Mouse (Mus musculus): Measurements from ENCODE around the gene Ggt1. TPM values are rescaled to one million over a fixed set of nuclear protein-coding genes. Genes with fewer than 3 reads are reported as not detected.
"Not testable (repeated sequence)": the region's sequence is repeated elsewhere in the genome, so short reads cannot be mapped to it uniquely, and the experiment has no call there.

Gene Ggt1
- polyA plus RNA-seq, 1 experiment from 2014 or later: 3.1 TPM

DNA sequence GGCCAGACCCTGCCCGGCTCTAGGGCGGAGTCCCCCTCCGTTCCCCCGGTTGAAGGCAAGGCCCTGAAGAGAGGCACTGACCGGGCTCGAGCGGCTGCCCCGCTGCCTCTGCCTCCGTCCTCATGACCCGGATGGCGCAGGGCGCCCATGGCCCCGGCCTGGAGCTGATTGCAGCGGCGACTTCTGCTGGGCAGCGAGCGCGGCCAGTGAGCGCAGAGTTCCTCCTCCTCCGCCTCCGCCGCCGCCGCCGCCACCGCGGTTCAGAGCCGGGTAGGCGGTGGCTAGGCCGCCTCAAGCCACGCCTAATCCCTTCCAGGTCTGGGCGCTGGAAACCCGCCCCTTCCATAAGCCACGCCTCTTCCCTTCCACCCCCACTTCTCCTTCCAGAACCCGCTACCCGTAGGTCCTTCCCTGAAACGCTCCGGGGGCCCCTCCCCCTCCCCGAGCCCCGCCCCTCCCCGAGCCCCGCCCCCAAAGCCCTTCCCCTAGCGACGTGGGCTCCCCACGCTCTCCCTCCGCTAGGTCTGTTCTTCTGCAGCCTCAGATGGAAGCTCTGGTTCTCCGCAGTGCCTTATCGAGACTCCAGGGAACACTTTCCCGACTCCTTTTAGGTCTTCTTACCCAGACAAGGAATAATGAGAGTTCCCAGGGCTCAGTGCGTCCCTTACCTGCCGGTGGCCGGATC lies 44.2 kb upstream of the Ggt1 start, which contains the start of gene Snrpd3:
Snrpd3 (plus strand) TSS at position 479 of the 685 bp plus-strand sequence.
- Histone ChIP-seq H3K4me3 (ENCODE audit: low read depth, low read length) (peak within 1 kb of the TSS; percentile 89), H3K4me2 (ENCODE audit: low read depth) (peak within 1 kb of the TSS; percentile 92), H3K4me1 (ENCODE audit: control insufficient read depth, insufficient read depth, low read length) (peaks cover 18% of the 10 kb centered on the region), H3K9ac (ENCODE audit: low read length) (peak within 1 kb of the TSS; percentile 86), H3K36me3 (ENCODE audit: control insufficient read depth, insufficient read depth, low read length) (peaks cover 4% of the 10 kb centered on the region), H3K27ac (ENCODE audit: low read depth, low read length) (peak within 1 kb of the TSS; percentile 94), H3K27me3 (ENCODE audit: control insufficient read depth, insufficient read depth, low read length) (no peaks in the 10 kb centered on the region), H3K9me3 (ENCODE audit: control insufficient read depth, low read length) (no peaks in the 10 kb centered on the region)
- ATAC-seq (ENCODE audit: insufficient read depth, low FRiP score, low TSS enrichment): peak; percentile 93
- WGBS: under 1% methylated on average over 40 of the region's 52 CpGs
- DNase-seq (ENCODE audit: low spot score): peak; percentile 96

DNA sequence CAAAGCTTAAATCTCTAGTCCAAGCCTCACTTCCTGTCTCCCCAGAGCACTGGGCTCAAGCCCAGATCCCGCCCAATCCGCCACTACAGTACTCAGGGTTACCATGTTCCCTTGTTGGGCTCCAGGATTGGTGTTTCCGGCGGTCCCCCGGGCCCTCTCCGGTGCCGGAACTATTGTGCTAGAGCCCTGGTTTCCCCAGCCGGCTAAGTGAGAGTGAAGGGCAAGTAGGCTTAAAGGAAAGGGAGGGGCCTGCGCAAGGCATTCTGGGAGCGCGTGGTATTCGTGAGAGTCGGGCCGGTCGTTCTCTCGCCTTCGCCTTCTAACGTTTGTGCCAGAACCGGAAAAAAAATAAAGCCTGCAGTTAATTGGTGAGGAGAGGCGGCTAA lies 43.7 kb upstream of the Ggt1 start, which contains the start of gene Gucd1:
Gucd1 (minus strand) TSS at position 215 of the 386 bp plus-strand sequence.
- Histone ChIP-seq H3K9ac (ENCODE audit: low read length) (peak within 1 kb of the TSS; percentile 86), H3K4me2 (ENCODE audit: low read depth) (peak within 1 kb of the TSS; percentile 92), H3K27ac (ENCODE audit: low read depth, low read length) (peak within 1 kb of the TSS; percentile 94), H3K4me1 (ENCODE audit: control insufficient read depth, insufficient read depth, low read length) (peaks cover 18% of the 10 kb centered on the region), H3K4me3 (ENCODE audit: low read depth, low read length) (peak within 1 kb of the TSS; percentile 89), H3K36me3 (ENCODE audit: control insufficient read depth, insufficient read depth, low read length) (peaks cover 4% of the 10 kb centered on the region), H3K9me3 (ENCODE audit: control insufficient read depth, low read length) (no peaks in the 10 kb centered on the region), H3K27me3 (ENCODE audit: control insufficient read depth, insufficient read depth, low read length) (no peaks in the 10 kb centered on the region)
- ATAC-seq (ENCODE audit: insufficient read depth, low FRiP score, low TSS enrichment) (peak; percentile 89), DNase-seq (ENCODE audit: low spot score) (peak; percentile 97)
- WGBS: under 1% methylated on average over 20 of the region's 20 CpGs

DNA sequence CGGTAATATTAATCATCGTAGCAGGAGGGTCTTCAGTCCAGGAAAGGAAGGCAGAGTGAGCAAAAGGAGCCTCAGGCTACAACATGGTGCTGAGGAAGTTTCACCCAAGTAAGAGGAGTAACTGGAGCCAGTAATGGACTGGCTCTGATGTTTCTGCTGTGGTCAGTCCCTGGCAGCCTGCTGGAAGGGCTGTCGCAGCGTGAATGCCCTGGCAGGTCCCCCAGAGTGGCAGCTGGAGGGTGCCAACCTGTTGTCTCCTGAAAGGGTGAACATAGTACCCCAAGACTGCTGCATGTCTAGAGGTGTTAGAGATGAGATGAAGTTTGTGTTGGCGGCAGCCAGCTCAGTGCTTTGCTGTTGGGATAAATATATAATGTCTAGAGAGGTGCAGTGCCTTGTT lies 40.8 kb upstream of the Ggt1 start:
- Histone ChIP-seq H3K9ac (ENCODE audit: low read length) (no peak overlapping the region), H3K4me2 (ENCODE audit: low read depth) (no peak overlapping the region), H3K27me3 (ENCODE audit: control insufficient read depth, insufficient read depth, low read length) (no peaks in the 10 kb centered on the region), H3K4me3 (ENCODE audit: low read depth, low read length) (no peak overlapping the region), H3K9me3 (ENCODE audit: control insufficient read depth, low read length) (no peaks in the 10 kb centered on the region), H3K27ac (ENCODE audit: low read depth, low read length) (no peak overlapping the region), H3K36me3 (ENCODE audit: control insufficient read depth, insufficient read depth, low read length) (peaks cover 7% of the 10 kb centered on the region), H3K4me1 (ENCODE audit: control insufficient read depth, insufficient read depth, low read length) (peaks cover 18% of the 10 kb centered on the region)
- WGBS: 91% methylated on average over 5 of the region's 5 CpGs
- ATAC-seq (ENCODE audit: insufficient read depth, low FRiP score, low TSS enrichment) (no peak), DNase-seq (ENCODE audit: low spot score) (no peak)

DNA sequence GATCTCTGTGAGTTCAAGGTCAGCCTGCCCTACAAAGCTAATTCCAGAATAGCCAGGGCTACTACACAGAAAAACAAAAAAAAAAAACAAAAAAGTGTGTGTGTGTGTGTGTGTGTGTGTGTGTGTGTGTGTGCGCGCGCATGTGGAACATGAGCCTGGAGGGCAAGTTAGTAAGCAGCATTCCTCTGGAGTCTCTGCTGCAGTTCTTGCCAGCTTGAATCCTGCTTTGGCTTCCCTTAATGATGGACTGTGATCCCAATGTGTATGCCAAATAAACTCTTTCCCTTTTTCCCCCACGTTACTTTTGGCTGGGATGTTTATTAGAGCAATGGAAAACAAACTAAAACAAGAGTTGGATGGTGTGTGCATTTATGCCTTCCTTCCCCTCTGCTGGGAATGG lies 39.8 kb upstream of the Ggt1 start:
- Histone ChIP-seq H3K4me3 (ENCODE audit: low read depth, low read length) (no peak overlapping the region), H3K4me1 (ENCODE audit: control insufficient read depth, insufficient read depth, low read length) (peaks cover 10% of the 10 kb centered on the region), H3K4me2 (ENCODE audit: low read depth) (no peak overlapping the region), H3K27ac (ENCODE audit: low read depth, low read length) (no peak overlapping the region), H3K9ac (ENCODE audit: low read length) (no peak overlapping the region), H3K36me3 (ENCODE audit: control insufficient read depth, insufficient read depth, low read length) (peaks cover 10% of the 10 kb centered on the region), H3K9me3 (ENCODE audit: control insufficient read depth, low read length) (no peaks in the 10 kb centered on the region), H3K27me3 (ENCODE audit: control insufficient read depth, insufficient read depth, low read length) (no peaks in the 10 kb centered on the region)
- ATAC-seq (ENCODE audit: insufficient read depth, low FRiP score, low TSS enrichment) (no peak), DNase-seq (ENCODE audit: low spot score) (no peak)
- WGBS: 94% methylated on average over 4 of the region's 4 CpGs

DNA sequence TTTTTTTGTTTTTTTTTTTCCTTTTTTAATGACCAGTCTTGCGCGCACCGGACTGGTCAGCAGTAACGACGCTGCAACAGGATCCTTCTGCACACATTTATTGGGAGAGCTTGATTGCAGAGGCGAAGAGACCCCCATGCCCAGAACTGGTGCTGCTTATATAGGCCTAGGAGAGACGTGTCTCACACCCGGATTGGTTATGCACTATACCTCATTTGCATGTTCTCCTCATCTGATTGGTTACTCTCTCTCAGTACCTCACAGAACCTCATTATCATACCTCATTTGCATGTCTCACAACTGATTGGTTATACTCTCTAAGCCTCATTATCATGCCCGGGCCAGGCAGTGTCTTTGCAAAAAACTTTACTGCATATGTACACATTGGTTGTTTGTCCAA lies 36.0 kb upstream of the Ggt1 start:
- H3K36me3 ChIP-seq (ENCODE audit: control insufficient read depth, insufficient read depth, low read length): peaks cover 10% of the 10 kb centered on the region
- not testable (repeated sequence) for ATAC-seq (ENCODE audit: insufficient read depth, low FRiP score, low TSS enrichment); H3K4me1 ChIP-seq (ENCODE audit: control insufficient read depth, insufficient read depth, low read length); DNase-seq (ENCODE audit: low spot score); H3K4me2 ChIP-seq (ENCODE audit: low read depth); H3K9me3 ChIP-seq (ENCODE audit: control insufficient read depth, low read length); H3K9ac ChIP-seq (ENCODE audit: low read length); H3K27me3 ChIP-seq (ENCODE audit: control insufficient read depth, insufficient read depth, low read length); H3K27ac ChIP-seq (ENCODE audit: low read depth, low read length); H3K4me3 ChIP-seq (ENCODE audit: low read depth, low read length)
- 95% methylated on average over 9 of the region's 9 CpGs for WGBS

DNA sequence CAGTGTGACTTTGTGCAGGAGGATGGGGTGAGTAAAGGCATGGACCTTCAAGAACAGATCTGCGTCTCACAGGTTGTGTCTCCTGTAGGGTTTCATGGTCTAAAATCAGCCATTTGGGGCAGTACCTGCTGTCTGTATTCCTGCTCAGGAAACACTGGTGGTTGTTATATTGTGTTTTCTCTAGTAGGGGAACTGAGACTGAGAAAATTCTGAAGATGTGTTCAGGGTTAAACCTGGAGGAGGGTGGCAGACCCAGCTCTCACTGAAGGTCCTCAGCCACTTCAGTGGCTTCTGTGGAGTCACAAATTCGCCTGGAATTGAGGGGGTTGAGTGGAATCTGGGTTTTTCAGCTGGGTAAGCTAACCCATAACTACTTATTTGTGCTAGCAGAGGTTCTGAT lies 31.1 kb upstream of the Ggt1 start:
- H3K36me3 ChIP-seq (ENCODE audit: control insufficient read depth, insufficient read depth, low read length): peaks cover 15% of the 10 kb centered on the region; the same call in 1 of the 2 replicates
- H3K4me3 ChIP-seq (ENCODE audit: low read depth, low read length): no peak overlapping the region
- H3K9me3 ChIP-seq (ENCODE audit: control insufficient read depth, low read length): no peaks in the 10 kb centered on the region
- no peak overlapping the region for H3K27ac ChIP-seq (ENCODE audit: low read depth, low read length)
- 91% methylated on average over 2 of the region's 2 CpGs for WGBS
- H3K4me2 ChIP-seq (ENCODE audit: low read depth): no peak overlapping the region
- ATAC-seq (ENCODE audit: insufficient read depth, low FRiP score, low TSS enrichment) (no peak), DNase-seq (ENCODE audit: low spot score) (no peak)
- H3K27me3 ChIP-seq (ENCODE audit: control insufficient read depth, insufficient read depth, low read length): no peaks in the 10 kb centered on the region
- H3K4me1 ChIP-seq (ENCODE audit: control insufficient read depth, insufficient read depth, low read length): no peaks in the 10 kb centered on the region
- H3K9ac ChIP-seq (ENCODE audit: low read length): no peak overlapping the region

DNA sequence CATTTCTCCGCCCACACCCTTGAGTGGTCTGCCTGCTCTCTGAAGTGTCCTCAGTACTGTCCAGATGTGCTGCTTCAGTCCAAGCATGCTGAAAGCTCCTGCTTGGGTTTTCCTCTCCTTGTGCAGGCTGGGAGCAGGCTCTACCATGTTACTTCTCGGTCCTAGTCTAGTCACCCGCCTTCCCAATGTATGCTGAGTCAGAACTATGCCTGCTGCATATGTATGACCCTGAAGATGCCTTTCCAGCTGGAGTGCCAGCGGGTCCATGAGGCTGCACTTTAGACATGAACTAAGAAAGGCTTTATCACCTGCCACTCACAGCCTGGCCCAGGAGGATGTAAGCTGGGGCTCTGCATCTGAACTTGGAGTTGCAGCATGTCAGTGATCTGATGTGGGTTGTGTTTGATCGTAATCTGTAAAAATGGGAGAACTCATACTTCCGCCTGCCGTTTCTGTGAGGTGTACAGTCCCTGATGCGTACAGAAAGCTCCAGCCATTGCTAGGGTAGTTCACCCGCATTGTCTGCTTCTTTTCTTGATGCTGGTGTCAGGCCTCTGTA lies 29.8 kb upstream of the Ggt1 start:
- no peak for ATAC-seq (ENCODE audit: insufficient read depth, low FRiP score, low TSS enrichment)

DNA sequence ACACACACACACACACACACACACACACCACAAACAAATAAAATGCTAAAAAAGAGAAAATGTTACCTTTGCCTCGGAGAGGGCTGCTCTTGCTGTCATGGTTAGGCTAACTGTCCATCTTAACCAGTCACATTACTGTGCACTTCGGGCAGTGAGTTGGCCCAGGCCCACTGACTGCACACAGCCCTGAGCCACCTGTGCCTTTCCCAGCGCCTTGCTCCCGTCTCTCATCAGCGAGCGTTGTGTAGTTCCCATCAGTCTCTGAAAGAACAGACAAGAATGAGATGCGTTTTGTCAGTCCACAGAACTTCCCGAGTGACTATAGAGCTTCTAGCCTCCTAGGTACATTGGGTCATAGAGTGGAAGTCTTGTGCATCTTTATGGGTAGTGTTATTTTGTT lies 27.2 kb upstream of the Ggt1 start:
- Histone ChIP-seq H3K27me3 (ENCODE audit: control insufficient read depth, insufficient read depth, low read length) (no peaks in the 10 kb centered on the region), H3K36me3 (ENCODE audit: control insufficient read depth, insufficient read depth, low read length) (peaks cover 15% of the 10 kb centered on the region), H3K4me1 (ENCODE audit: control insufficient read depth, insufficient read depth, low read length) (no peaks in the 10 kb centered on the region), H3K27ac (ENCODE audit: low read depth, low read length) (no peak overlapping the region), H3K4me3 (ENCODE audit: low read depth, low read length) (no peak overlapping the region), H3K9ac (ENCODE audit: low read length) (no peak overlapping the region), H3K4me2 (ENCODE audit: low read depth) (no peak overlapping the region), H3K9me3 (ENCODE audit: control insufficient read depth, low read length) (no peaks in the 10 kb centered on the region)
- WGBS: 93% methylated on average over 8 of the region's 8 CpGs
- ATAC-seq (ENCODE audit: insufficient read depth, low FRiP score, low TSS enrichment) (no peak), DNase-seq (ENCODE audit: low spot score) (no peak)

More for the DNA sequence above, 29.8 kb upstream of the Ggt1 start:
- Histone ChIP-seq H3K27ac (ENCODE audit: low read depth, low read length) (no peak overlapping the region), H3K27me3 (ENCODE audit: control insufficient read depth, insufficient read depth, low read length) (no peaks in the 10 kb centered on the region), H3K4me2 (ENCODE audit: low read depth) (no peak overlapping the region), H3K4me1 (ENCODE audit: control insufficient read depth, insufficient read depth, low read length) (no peaks in the 10 kb centered on the region), H3K9me3 (ENCODE audit: control insufficient read depth, low read length) (no peaks in the 10 kb centered on the region), H3K36me3 (ENCODE audit: control insufficient read depth, insufficient read depth, low read length) (peaks cover 15% of the 10 kb centered on the region), H3K4me3 (ENCODE audit: low read depth, low read length) (no peak overlapping the region), H3K9ac (ENCODE audit: low read length) (no peak overlapping the region)
- WGBS: 92% methylated on average over 9 of the region's 9 CpGs
- DNase-seq (ENCODE audit: low spot score): no peak

DNA sequence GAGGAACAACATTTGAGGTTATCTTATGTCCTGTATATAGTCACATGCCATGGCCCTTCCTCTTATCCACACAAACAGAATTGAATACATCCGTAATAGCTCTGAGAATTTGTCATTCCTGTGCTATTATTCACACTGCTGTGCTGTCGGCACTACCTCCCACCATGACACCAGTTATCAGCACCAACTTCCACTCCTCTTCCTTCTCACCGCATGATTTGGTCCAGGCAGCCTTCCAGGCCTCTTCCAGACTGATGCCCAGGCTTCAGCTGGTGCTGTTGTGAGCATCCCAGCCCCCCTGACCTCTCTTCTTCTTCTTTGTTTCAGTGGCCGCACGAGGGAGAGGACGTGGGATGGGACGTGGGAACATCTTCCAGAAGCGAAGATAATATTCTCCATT lies 26.5 kb upstream of the Ggt1 start:
- ATAC-seq (ENCODE audit: insufficient read depth, low FRiP score, low TSS enrichment) (no peak), DNase-seq (ENCODE audit: low spot score) (no peak)
- Histone ChIP-seq H3K4me1 (ENCODE audit: control insufficient read depth, insufficient read depth, low read length) (no peaks in the 10 kb centered on the region), H3K27me3 (ENCODE audit: control insufficient read depth, insufficient read depth, low read length) (no peaks in the 10 kb centered on the region), H3K27ac (ENCODE audit: low read depth, low read length) (no peak overlapping the region), H3K4me2 (ENCODE audit: low read depth) (no peak overlapping the region), H3K9ac (ENCODE audit: low read length) (no peak overlapping the region), H3K4me3 (ENCODE audit: low read depth, low read length) (no peak overlapping the region), H3K36me3 (ENCODE audit: control insufficient read depth, insufficient read depth, low read length) (peaks cover 15% of the 10 kb centered on the region), H3K9me3 (ENCODE audit: control insufficient read depth, low read length) (no peaks in the 10 kb centered on the region)
- WGBS: 95% methylated on average over 8 of the region's 8 CpGs

All from neural tube, embryonic 11.5 days (tissue).